Mouse (Mus musculus): ENCODE results near the gene Slc1a5. TPM values are rescaled to one million over a fixed set of nuclear protein-coding genes. Genes with fewer than 3 reads are reported as not detected.

The Slc1a5 gene
- polyA plus RNA-seq, 1 experiment, result 24.9 TPM

DNA sequence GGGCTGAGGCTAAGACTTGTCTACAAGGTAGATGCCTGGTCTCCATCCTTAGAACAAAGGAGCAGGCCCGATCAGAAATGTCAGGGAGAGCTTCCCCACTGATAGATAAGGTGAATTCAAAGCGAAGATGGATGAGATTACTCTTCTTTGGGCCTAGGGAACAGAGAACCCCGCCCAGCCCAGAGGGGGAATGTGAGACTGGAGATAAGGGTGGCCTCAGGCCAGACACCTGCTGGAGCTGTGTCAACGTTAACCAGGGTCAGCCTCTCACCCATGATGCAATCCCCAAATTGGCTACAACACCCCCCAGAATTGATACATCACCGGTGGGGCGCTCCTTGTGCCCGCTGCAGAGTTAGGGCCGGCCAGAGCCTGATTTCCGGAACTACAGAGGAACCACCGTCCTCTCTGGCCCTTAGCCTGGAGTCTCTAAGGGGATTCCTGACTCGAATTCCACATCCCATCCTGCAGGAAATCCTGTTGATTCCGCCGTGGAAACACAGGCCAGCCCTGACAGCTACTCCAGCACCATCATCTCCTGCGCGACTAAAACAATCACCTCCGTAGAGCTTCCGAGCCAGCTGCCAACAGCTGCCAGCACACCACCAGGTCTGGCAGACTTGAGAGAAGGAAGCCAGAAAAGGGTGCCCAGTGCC, 25.6 kb upstream of the Slc1a5 start:
- peaks cover 4% of the 10 kb centered on the region for H3K36me3 ChIP-seq (ENCODE audit: control insufficient read depth)
- H3K4me3 ChIP-seq (replicated peaks), result no peak overlapping the region
- H3K4me1 ChIP-seq (ENCODE audit: control insufficient read depth), result peaks cover 16% of the 10 kb centered on the region
- no peak for TF ChIP-seq GATA1 (IDR thresholded peaks at IDR 0.05; ENCODE audit: low read length)
- TF ChIP-seq TAL1 (IDR thresholded peaks at IDR 0.05; ENCODE audit: low read length), result no peak
- H3K9me3 ChIP-seq (ENCODE audit: control insufficient read depth, low read length), result peaks cover 3% of the 10 kb centered on the region; the same call in 1 of the 2 replicates
- H3K27me3 ChIP-seq (ENCODE audit: control insufficient read depth), result peaks cover 15% of the 10 kb centered on the region

DNA sequence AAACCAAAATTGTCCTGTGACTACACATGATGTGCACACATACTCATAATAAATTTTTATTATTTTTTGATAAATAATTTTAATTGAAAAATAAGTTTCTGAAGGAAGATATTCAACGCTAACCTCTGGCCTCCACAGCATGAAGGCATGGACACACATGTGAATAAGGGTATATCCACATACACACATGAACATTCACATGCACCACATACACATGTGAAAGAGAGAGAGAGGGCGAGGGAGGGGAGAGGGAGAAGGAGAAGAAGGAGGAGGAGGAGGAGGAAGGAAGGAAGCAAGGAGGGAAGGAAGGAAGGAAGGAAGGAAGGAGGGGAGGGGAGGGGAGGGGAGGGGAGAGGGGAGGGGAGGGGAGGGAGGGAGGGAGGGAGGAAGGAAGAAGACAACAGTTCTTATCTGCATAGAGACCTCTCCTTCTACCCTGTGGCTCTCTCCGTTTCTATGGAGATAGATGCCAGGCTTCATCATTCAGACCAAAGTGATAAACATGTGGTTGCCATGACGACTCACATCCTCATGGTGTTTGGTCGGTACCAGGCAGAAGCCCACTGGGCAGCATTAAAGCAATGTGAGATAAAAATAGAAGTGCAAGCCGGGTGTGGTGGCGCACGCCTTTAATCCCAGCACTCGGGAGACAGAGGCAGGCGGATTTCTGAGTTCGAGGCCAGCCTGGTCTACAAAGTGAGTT, 22.1 kb upstream of the Slc1a5 start:
- peaks cover 24% of the 10 kb centered on the region for H3K27me3 ChIP-seq (ENCODE audit: control insufficient read depth)
- H3K4me1 ChIP-seq (ENCODE audit: control insufficient read depth), result peaks cover 9% of the 10 kb centered on the region
- H3K36me3 ChIP-seq (ENCODE audit: control insufficient read depth), result no peaks in the 10 kb centered on the region
- no peak overlapping the region for H3K4me3 ChIP-seq (replicated peaks)
- TF ChIP-seq TAL1 (IDR thresholded peaks at IDR 0.05; ENCODE audit: low read length) (no peak), GATA1 (IDR thresholded peaks at IDR 0.05; ENCODE audit: low read length) (no peak)
- H3K9me3 ChIP-seq (ENCODE audit: control insufficient read depth, low read length), result peaks cover 3% of the 10 kb centered on the region; the same call in 1 of the 2 replicates

DNA sequence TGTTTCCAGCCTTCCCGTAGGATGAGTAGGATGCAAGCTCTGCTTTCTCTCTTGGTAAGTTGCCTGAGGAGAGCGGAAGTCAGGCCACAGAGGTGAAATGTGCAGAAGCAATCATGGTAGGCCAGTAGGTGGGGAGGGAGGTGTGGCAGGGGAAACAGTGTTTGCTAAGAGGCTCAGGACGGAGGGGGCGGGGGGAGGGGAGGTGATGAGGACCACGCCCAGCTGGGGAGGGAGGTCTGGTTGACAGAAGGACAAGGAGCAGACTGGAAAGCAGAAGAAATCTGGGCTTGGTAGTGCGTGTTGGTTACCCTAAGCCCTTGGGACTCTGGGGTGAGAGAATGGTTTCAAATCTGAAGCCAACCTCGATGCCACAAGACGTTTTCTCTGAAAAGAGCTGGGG, 20.8 kb upstream of the Slc1a5 start:
- H3K27me3 ChIP-seq (ENCODE audit: control insufficient read depth), result peaks cover 23% of the 10 kb centered on the region
- no peak for TF ChIP-seq TAL1 (IDR thresholded peaks at IDR 0.05; ENCODE audit: low read length)
- TF ChIP-seq GATA1 (IDR thresholded peaks at IDR 0.05; ENCODE audit: low read length), result no peak
- H3K9me3 ChIP-seq (ENCODE audit: control insufficient read depth, low read length), result peaks cover 3% of the 10 kb centered on the region; the same call in 1 of the 2 replicates

DNA sequence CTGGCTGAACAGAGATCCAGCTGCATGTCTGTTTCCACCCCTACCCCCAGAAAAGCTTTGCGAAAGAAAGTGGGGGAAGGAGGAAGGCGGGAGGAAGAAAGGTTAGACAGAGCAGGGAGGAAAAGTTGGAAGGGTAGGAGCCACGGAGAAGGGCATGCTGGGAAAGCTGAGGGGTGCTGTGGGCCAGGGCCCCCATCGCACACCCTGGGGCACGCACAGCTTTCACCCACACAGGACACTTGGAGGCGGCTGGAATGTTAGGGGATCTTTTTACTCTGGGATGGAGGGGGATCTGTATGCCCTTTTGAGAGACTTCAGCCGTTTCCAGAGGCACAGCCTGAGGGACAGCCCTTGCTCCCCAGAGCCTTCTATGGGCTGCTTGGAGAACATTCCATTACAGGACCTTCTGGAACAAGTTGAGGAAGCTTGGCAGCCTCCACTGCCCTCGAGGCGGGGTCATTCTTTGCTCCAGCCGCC, 20.1 kb upstream of the Slc1a5 start:
- Histone ChIP-seq H3K36me3 (ENCODE audit: control insufficient read depth) (no peaks in the 10 kb centered on the region), H3K27me3 (ENCODE audit: control insufficient read depth) (peaks cover 19% of the 10 kb centered on the region), H3K4me1 (ENCODE audit: control insufficient read depth) (no peaks in the 10 kb centered on the region; the same call in none of the 2 replicates), H3K9me3 (ENCODE audit: control insufficient read depth, low read length) (peaks cover 3% of the 10 kb centered on the region; the same call in 1 of the 2 replicates), H3K4me3 (replicated peaks) (no peak overlapping the region)
- TF ChIP-seq TAL1 (IDR thresholded peaks at IDR 0.05; ENCODE audit: low read length), result no peak
- no peak for TF ChIP-seq GATA1 (IDR thresholded peaks at IDR 0.05; ENCODE audit: low read length)

More for the DNA sequence above, 20.8 kb upstream of the Slc1a5 start:
- no peaks in the 10 kb centered on the region for H3K36me3 ChIP-seq (ENCODE audit: control insufficient read depth)
- H3K4me1 ChIP-seq (ENCODE audit: control insufficient read depth), result peaks cover 6% of the 10 kb centered on the region
- no peak overlapping the region for H3K4me3 ChIP-seq (replicated peaks)

DNA sequence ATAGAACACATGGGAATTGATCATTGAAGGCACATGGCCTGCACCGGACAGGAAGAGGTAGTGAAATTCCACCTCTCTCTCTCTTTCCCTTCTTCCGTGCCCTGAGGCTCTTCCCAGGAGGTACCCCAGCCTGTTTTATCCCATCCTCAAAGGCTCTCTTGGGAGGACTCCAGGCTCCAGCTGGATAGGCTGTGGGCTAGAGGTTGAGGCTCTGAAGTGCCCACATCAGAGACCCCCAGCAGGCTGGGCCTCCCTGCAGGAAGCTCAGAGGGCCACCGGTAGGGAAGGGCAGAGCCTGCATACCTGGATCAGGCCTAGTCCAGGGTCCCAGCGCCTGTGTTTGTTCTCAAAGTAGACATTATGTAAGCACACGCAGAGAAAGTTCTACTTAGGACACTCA, 19.5 kb upstream of the Slc1a5 start:
- TF ChIP-seq TAL1 (IDR thresholded peaks at IDR 0.05; ENCODE audit: low read length) (no peak), GATA1 (IDR thresholded peaks at IDR 0.05; ENCODE audit: low read length) (no peak)
- no peak overlapping the region for H3K4me3 ChIP-seq (replicated peaks)

DNA sequence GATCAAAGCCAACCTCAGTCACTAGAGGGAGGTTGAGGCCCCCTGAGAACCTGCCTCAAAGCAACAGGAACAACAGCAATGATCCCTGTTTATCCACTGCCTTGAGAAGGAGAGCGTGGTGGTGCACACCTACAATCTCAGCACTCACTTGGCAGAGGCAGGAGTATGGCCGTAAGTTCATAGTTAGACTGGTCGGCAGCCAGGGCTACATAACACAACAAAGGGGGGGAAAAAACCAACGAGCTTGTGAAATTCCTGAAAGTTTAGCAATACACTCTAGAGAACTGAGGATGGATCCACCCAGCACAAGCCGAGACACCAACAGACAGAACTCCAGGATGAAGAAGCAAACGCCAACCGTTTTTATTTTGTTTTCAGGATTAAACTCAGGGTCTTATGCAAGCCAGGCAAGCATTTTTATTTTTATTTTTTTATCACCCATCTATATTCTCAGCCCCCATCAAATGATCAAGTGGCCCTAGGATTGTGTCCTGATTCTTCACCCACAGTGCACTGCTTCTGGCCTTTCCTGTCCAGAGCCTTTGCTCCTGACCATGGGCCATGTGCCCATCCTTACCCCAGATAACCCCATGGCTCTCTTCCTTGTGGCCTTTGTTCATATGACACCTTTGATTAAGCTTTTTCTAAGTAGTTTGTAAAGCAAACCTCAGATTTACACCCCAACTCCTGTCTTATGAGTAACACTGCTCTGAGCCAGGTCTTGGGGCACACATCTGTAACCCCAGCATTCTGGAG, 17.5 kb upstream of the Slc1a5 start:
- TF ChIP-seq GATA1 (IDR thresholded peaks at IDR 0.05; ENCODE audit: low read length) (no peak), TAL1 (IDR thresholded peaks at IDR 0.05; ENCODE audit: low read length) (no peak)
- peaks cover 15% of the 10 kb centered on the region for H3K27me3 ChIP-seq (ENCODE audit: control insufficient read depth)

More for the DNA sequence above, 19.5 kb upstream of the Slc1a5 start:
- Histone ChIP-seq H3K27me3 (ENCODE audit: control insufficient read depth) (peaks cover 19% of the 10 kb centered on the region), H3K9me3 (ENCODE audit: control insufficient read depth, low read length) (peaks cover 3% of the 10 kb centered on the region; the same call in 1 of the 2 replicates), H3K36me3 (ENCODE audit: control insufficient read depth) (no peaks in the 10 kb centered on the region), H3K4me1 (ENCODE audit: control insufficient read depth) (no peaks in the 10 kb centered on the region; the same call in none of the 2 replicates)

DNA sequence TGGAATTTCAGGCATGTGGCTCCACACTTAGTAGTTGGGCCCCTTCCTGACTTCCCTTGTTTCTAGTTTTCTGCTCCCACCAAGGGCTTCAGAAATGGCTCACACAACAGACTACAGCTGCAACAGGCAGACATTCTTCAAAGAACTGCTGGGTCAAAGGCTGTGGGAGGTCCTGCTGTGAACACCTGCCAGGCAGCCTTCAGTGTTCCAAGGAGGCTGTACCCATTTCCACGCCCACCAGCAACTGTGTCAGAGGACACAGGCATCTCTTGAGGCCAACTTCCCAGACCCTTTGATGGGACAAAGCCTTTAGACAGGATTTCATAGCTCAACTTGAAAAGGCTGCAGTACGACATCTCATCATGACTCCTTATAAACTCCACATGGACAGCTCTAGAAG, 14.7 kb upstream of the Slc1a5 start:
- H3K4me1 ChIP-seq (ENCODE audit: control insufficient read depth), result no peaks in the 10 kb centered on the region
- TF ChIP-seq GATA1 (IDR thresholded peaks at IDR 0.05; ENCODE audit: low read length) (no peak), TAL1 (IDR thresholded peaks at IDR 0.05; ENCODE audit: low read length) (no peak)
- peaks cover 6% of the 10 kb centered on the region for H3K9me3 ChIP-seq (ENCODE audit: control insufficient read depth, low read length)
- no peaks in the 10 kb centered on the region for H3K36me3 ChIP-seq (ENCODE audit: control insufficient read depth)
- peaks cover 8% of the 10 kb centered on the region for H3K27me3 ChIP-seq (ENCODE audit: control insufficient read depth)
- H3K4me3 ChIP-seq (replicated peaks), result no peak overlapping the region

More for the DNA sequence above, 17.5 kb upstream of the Slc1a5 start:
- no peaks in the 10 kb centered on the region; the same call in none of the 2 replicates for H3K4me1 ChIP-seq (ENCODE audit: control insufficient read depth)
- H3K36me3 ChIP-seq (ENCODE audit: control insufficient read depth), result no peaks in the 10 kb centered on the region
- no peaks in the 10 kb centered on the region for H3K9me3 ChIP-seq (ENCODE audit: control insufficient read depth, low read length)
- no peak overlapping the region for H3K4me3 ChIP-seq (replicated peaks)

DNA sequence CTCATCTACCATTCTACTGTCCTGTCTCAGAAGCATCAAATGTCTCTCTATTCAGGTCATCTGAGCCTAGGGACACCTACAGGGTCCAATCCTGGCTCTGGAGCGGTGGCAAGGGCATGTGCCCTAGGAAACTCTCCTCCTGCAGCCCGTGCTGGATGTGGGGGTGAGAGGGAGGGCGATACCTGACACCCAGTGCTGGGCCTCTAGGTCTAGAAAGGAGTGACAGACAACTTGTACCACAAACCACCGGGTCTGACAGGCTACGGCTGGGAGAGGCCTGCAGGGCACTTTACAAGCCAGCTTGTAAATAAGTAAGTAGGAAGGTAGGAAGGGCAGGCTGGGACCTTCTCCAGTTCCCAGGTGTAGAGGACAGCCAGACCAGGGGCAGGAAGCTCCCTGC, 5.3 kb upstream of the Slc1a5 start:
- H3K36me3 ChIP-seq (ENCODE audit: control insufficient read depth), result no peaks in the 10 kb centered on the region
- H3K4me3 ChIP-seq (replicated peaks), result no peak overlapping the region
- TF ChIP-seq TAL1 (IDR thresholded peaks at IDR 0.05; ENCODE audit: low read length) (no peak), GATA1 (IDR thresholded peaks at IDR 0.05; ENCODE audit: low read length) (no peak)
- peaks cover 15% of the 10 kb centered on the region for H3K4me1 ChIP-seq (ENCODE audit: control insufficient read depth)
- peaks cover 12% of the 10 kb centered on the region for H3K27me3 ChIP-seq (ENCODE audit: control insufficient read depth)
- H3K9me3 ChIP-seq (ENCODE audit: control insufficient read depth, low read length), result peaks cover 13% of the 10 kb centered on the region
